Mouse (Mus musculus): ENCODE results near the gene Col2a1. TPM values are rescaled to one million over a fixed set of nuclear protein-coding genes. Genes with fewer than 3 reads are reported as not detected.

Col2a1 gene
- polyA plus RNA-seq, 1 experiment from 2014 or later: 61.9 TPM

- Histone ChIP-seq H3K4me2 (no peak overlapping the region), H3K27ac (ENCODE audit: low read depth, low read length) (no peak overlapping the region), H3K9me3 (replicated peaks; ENCODE audit: control insufficient read depth, low read length) (no peaks in the 10 kb centered on the region), H3K27me3 (ENCODE audit: control insufficient read depth, insufficient read depth, low read length) (peaks cover 17% of the 10 kb centered on the region), H3K9ac (ENCODE audit: low read depth, low read length) (no peak overlapping the region), H3K4me3 (ENCODE audit: low read depth, low read length) (no peak overlapping the region), H3K36me3 (ENCODE audit: control insufficient read depth, insufficient read depth, low read length) (no peaks in the 10 kb centered on the region), H3K4me1 (ENCODE audit: control insufficient read depth, insufficient read depth, low read length) (no peaks in the 10 kb centered on the region)
- no peak for ATAC-seq (replicated peaks; ENCODE audit: insufficient number of reproducible peaks, low FRiP score, low TSS enrichment)
- WGBS (ENCODE audit: insufficient replicate concordance): 72% methylated on average over 3 of the region's 3 CpGs
These were observed 54.8 kb downstream of the Col2a1 start for GRCm38 (mm10) chr15:97949706-97950105.

GRCm38 (mm10) chr15:97948720-97949119 lies 55.8 kb downstream of the Col2a1 start:
- Histone ChIP-seq H3K27ac (ENCODE audit: low read depth, low read length) (no peak overlapping the region), H3K4me3 (ENCODE audit: low read depth, low read length) (no peak overlapping the region), H3K36me3 (ENCODE audit: control insufficient read depth, insufficient read depth, low read length) (no peaks in the 10 kb centered on the region), H3K27me3 (ENCODE audit: control insufficient read depth, insufficient read depth, low read length) (peaks cover 16% of the 10 kb centered on the region), H3K4me1 (ENCODE audit: control insufficient read depth, insufficient read depth, low read length) (no peaks in the 10 kb centered on the region), H3K4me2 (no peak overlapping the region), H3K9ac (ENCODE audit: low read depth, low read length) (no peak overlapping the region), H3K9me3 (replicated peaks; ENCODE audit: control insufficient read depth, low read length) (no peaks in the 10 kb centered on the region)
- 32% methylated on average over 7 of the region's 7 CpGs for WGBS (ENCODE audit: insufficient replicate concordance)
- no peak for ATAC-seq (replicated peaks; ENCODE audit: insufficient number of reproducible peaks, low FRiP score, low TSS enrichment)

- H3K27me3 ChIP-seq (ENCODE audit: control insufficient read depth, insufficient read depth, low read length): peaks cover 10% of the 10 kb centered on the region
- H3K4me2 ChIP-seq: no peak overlapping the region
- no peak overlapping the region for H3K4me3 ChIP-seq (ENCODE audit: low read depth, low read length)
- H3K36me3 ChIP-seq (ENCODE audit: control insufficient read depth, insufficient read depth, low read length): no peaks in the 10 kb centered on the region
- no peak overlapping the region for H3K9ac ChIP-seq (ENCODE audit: low read depth, low read length)
- H3K9me3 ChIP-seq (replicated peaks; ENCODE audit: control insufficient read depth, low read length): no peaks in the 10 kb centered on the region
- 64% methylated on average over 10 of the region's 11 CpGs for WGBS (ENCODE audit: insufficient replicate concordance)
- no peak overlapping the region for H3K27ac ChIP-seq (ENCODE audit: low read depth, low read length)
- no peaks in the 10 kb centered on the region for H3K4me1 ChIP-seq (ENCODE audit: control insufficient read depth, insufficient read depth, low read length)
- ATAC-seq (replicated peaks; ENCODE audit: insufficient number of reproducible peaks, low FRiP score, low TSS enrichment): no peak
These were observed 58.7 kb downstream of the Col2a1 start for GRCm38 (mm10) chr15:97945656-97946315.

- Histone ChIP-seq H3K4me1 (ENCODE audit: control insufficient read depth, insufficient read depth, low read length) (no peaks in the 10 kb centered on the region), H3K36me3 (ENCODE audit: control insufficient read depth, insufficient read depth, low read length) (no peaks in the 10 kb centered on the region), H3K4me2 (no peak overlapping the region), H3K9ac (ENCODE audit: low read depth, low read length) (no peak overlapping the region), H3K27me3 (ENCODE audit: control insufficient read depth, insufficient read depth, low read length) (peaks cover 5% of the 10 kb centered on the region; the same call in 1 of the 2 replicates), H3K9me3 (replicated peaks; ENCODE audit: control insufficient read depth, low read length) (no peaks in the 10 kb centered on the region), H3K27ac (ENCODE audit: low read depth, low read length) (no peak overlapping the region), H3K4me3 (ENCODE audit: low read depth, low read length) (no peak overlapping the region)
- ATAC-seq (replicated peaks; ENCODE audit: insufficient number of reproducible peaks, low FRiP score, low TSS enrichment): no peak
- WGBS (ENCODE audit: insufficient replicate concordance): 71% methylated on average over 11 of the region's 11 CpGs
These were observed 59.4 kb downstream of the Col2a1 start for GRCm38 (mm10) chr15:97944919-97945574.

GRCm38 (mm10) chr15:97943356-97943755 lies 61.1 kb downstream of the Col2a1 start:
- no peaks in the 10 kb centered on the region; the same call in 1 of the 2 replicates for H3K4me1 ChIP-seq (ENCODE audit: control insufficient read depth, insufficient read depth, low read length)
- H3K9ac ChIP-seq (ENCODE audit: low read depth, low read length): no peak overlapping the region
- ATAC-seq (replicated peaks; ENCODE audit: insufficient number of reproducible peaks, low FRiP score, low TSS enrichment): no peak
- 85% methylated on average over 8 of the region's 8 CpGs for WGBS (ENCODE audit: insufficient replicate concordance)
- H3K36me3 ChIP-seq (ENCODE audit: control insufficient read depth, insufficient read depth, low read length): no peaks in the 10 kb centered on the region
- H3K27me3 ChIP-seq (ENCODE audit: control insufficient read depth, insufficient read depth, low read length): peaks cover 5% of the 10 kb centered on the region; the same call in 1 of the 2 replicates
- no peaks in the 10 kb centered on the region for H3K9me3 ChIP-seq (replicated peaks; ENCODE audit: control insufficient read depth, low read length)
- H3K4me2 ChIP-seq: no peak overlapping the region
- H3K27ac ChIP-seq (ENCODE audit: low read depth, low read length): no peak overlapping the region
- H3K4me3 ChIP-seq (ENCODE audit: low read depth, low read length): no peak overlapping the region

- Histone ChIP-seq H3K4me3 (ENCODE audit: low read depth, low read length) (no peak overlapping the region), H3K4me2 (no peak overlapping the region), H3K9ac (ENCODE audit: low read depth, low read length) (no peak overlapping the region), H3K9me3 (replicated peaks; ENCODE audit: control insufficient read depth, low read length) (no peaks in the 10 kb centered on the region), H3K36me3 (ENCODE audit: control insufficient read depth, insufficient read depth, low read length) (no peaks in the 10 kb centered on the region), H3K27ac (ENCODE audit: low read depth, low read length) (no peak overlapping the region), H3K27me3 (ENCODE audit: control insufficient read depth, insufficient read depth, low read length) (0 out of 2 replicates have a peak, but pooled peaks cover 2% of the 10 kb centered on the region), H3K4me1 (ENCODE audit: control insufficient read depth, insufficient read depth, low read length) (no peaks in the 10 kb centered on the region; the same call in 1 of the 2 replicates)
- 83% methylated on average over 8 of the region's 8 CpGs for WGBS (ENCODE audit: insufficient replicate concordance)
- no peak for ATAC-seq (replicated peaks; ENCODE audit: insufficient number of reproducible peaks, low FRiP score, low TSS enrichment)
These were observed 62.0 kb downstream of the Col2a1 start for GRCm38 (mm10) chr15:97942538-97942937.

- no peak overlapping the region for H3K4me2 ChIP-seq
- H3K9me3 ChIP-seq (replicated peaks; ENCODE audit: control insufficient read depth, low read length): no peaks in the 10 kb centered on the region
- WGBS (ENCODE audit: insufficient replicate concordance): 85% methylated on average over 2 of the region's 2 CpGs
- H3K27ac ChIP-seq (ENCODE audit: low read depth, low read length): no peak overlapping the region
- H3K27me3 ChIP-seq (ENCODE audit: control insufficient read depth, insufficient read depth, low read length): 0 out of 2 replicates have a peak, but pooled peaks cover 2% of the 10 kb centered on the region
- H3K9ac ChIP-seq (ENCODE audit: low read depth, low read length): no peak overlapping the region
- H3K36me3 ChIP-seq (ENCODE audit: control insufficient read depth, insufficient read depth, low read length): no peaks in the 10 kb centered on the region
- H3K4me3 ChIP-seq (ENCODE audit: low read depth, low read length): no peak overlapping the region
- H3K4me1 ChIP-seq (ENCODE audit: control insufficient read depth, insufficient read depth, low read length): no peaks in the 10 kb centered on the region; the same call in 1 of the 2 replicates
- ATAC-seq (replicated peaks; ENCODE audit: insufficient number of reproducible peaks, low FRiP score, low TSS enrichment): no peak
These were observed 63.2 kb downstream of the Col2a1 start for GRCm38 (mm10) chr15:97941306-97941705.

- H3K4me1 ChIP-seq (ENCODE audit: control insufficient read depth, insufficient read depth, low read length): no peaks in the 10 kb centered on the region; the same call in 1 of the 2 replicates
- no peaks in the 10 kb centered on the region for H3K9me3 ChIP-seq (replicated peaks; ENCODE audit: control insufficient read depth, low read length)
- no peak overlapping the region for H3K4me3 ChIP-seq (ENCODE audit: low read depth, low read length)
- no peak overlapping the region for H3K9ac ChIP-seq (ENCODE audit: low read depth, low read length)
- no peaks in the 10 kb centered on the region for H3K36me3 ChIP-seq (ENCODE audit: control insufficient read depth, insufficient read depth, low read length)
- H3K4me2 ChIP-seq: no peak overlapping the region
- WGBS (ENCODE audit: insufficient replicate concordance): 82% methylated on average over 2 of the region's 2 CpGs
- no peak overlapping the region for H3K27ac ChIP-seq (ENCODE audit: low read depth, low read length)
- H3K27me3 ChIP-seq (ENCODE audit: control insufficient read depth, insufficient read depth, low read length): no peaks in the 10 kb centered on the region
- ATAC-seq (replicated peaks; ENCODE audit: insufficient number of reproducible peaks, low FRiP score, low TSS enrichment): no peak
These were observed 64.4 kb downstream of the Col2a1 start for GRCm38 (mm10) chr15:97940088-97940487.

Measured in heart, embryonic 11.5 days (tissue).